Mouse (Mus musculus): ENCODE measurements around the gene Chp1. TPM values are rescaled to one million over a fixed set of nuclear protein-coding genes. Genes with fewer than 3 reads are reported as not detected.
"Not testable (repeated sequence)": the region's sequence is repeated elsewhere in the genome, so short reads cannot be mapped to it uniquely, and the experiment has no call there.

Gene Chp1
- 100 to 1,000 TPM; 151 TPM for total RNA-seq (2021)
- long read RNA-seq, experiment 1, transcript Chp1-201 (7 exons, 2,609 nt) = major isoform, 86 of 109 reads
- long read RNA-seq, experiment 1, partial matches to known transcripts = 19 of 109 reads
- long read RNA-seq, experiment 1, other reads (novel, unspliced or antisense) = 4 of 109 reads
- long read RNA-seq, experiment 2, transcript Chp1-201 (7 exons, 2,609 nt) = major isoform, 112 of 147 reads
- long read RNA-seq, experiment 2, partial matches to known transcripts = 29 of 147 reads
- long read RNA-seq, experiment 2, other reads (novel, unspliced or antisense) = 5 of 147 reads

- peak; percentile 97 to 98 for DNase-seq (ENCODE audit: low spot score in 2 of 2)
These were observed at the start of gene Chp1, which contains the start of gene Exd1 for GRCm38 (mm10) chr2:119547522-119548370. Gene Chp1 (plus strand): TSS chr2:119547697. Gene Exd1 (minus strand): TSS chr2:119547627.

DNA sequence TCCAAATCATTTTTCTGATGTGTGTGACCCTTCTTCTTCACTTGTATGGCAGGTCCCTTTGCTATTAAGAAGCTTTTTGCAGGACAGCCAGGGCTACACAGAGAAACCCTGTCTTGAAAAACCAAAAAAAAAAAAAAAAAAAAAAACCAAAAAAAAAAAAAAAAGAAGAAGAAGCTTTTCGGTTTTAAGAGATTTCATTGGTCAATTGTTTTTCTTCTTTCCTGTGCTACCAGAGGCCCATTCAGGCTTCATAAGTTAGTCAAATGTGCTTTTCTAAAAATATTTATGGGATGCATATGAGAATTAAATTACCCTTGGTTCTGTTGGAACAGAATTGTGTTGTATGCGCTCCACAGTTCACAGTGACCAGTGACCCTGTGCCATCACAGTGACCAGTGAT lies 48.6 kb upstream of the Chp1 start:
- DNase-seq (ENCODE audit: low spot score in 2 of 2) = no peak

DNA sequence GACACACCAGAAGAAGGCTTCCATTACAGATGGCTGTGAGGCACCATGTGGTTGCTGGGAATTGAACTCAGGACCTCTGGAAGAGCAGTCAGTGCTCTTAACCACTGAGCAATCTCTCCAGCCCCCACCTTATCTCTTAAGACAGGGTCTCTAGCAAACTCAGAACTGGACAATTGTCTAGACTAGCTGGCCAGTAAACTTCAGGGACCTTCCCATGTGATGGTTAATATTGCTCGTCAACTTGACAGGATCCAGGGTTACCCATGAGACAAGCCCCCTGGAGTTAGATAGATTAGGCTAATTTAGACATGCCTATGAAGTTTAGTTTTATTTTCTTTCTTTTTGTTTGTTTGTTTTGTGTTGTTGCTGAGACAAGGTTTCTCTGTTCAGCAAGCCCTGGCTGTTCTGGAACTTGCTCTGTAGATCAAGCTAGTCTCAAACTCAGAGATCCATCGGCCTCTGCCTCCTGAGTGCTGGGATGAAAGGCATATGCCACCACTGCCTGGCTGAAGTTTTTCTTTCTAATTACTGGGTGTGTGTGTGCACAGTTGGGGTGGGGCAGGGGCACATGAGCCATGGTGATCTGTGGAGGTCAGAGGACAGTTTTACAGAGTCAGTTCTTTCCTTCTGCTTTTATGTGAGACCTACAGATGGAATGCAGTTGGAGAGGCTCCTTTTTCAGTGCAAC lies 46.4 kb upstream of the Chp1 start:
- DNase-seq (ENCODE audit: low spot score in 2 of 2) = no peak

GRCm38 (mm10) chr2:119507108-119507507 lies 40.4 kb upstream of the Chp1 start:
- DNase-seq (ENCODE audit: low spot score in 2 of 2) = no peak

GRCm38 (mm10) chr2:119508518-119508917 lies 39.0 kb upstream of the Chp1 start:
- not testable (repeated sequence) for DNase-seq (ENCODE audit: low spot score in 2 of 2)

GRCm38 (mm10) chr2:119510856-119511255 lies 36.6 kb upstream of the Chp1 start:
- DNase-seq (ENCODE audit: low spot score in 2 of 2) = no peak

- DNase-seq (ENCODE audit: low spot score in 2 of 2) = no peak
These were observed 35.2 kb upstream of the Chp1 start for GRCm38 (mm10) chr2:119512292-119512691.

GRCm38 (mm10) chr2:119514026-119514522 lies 33.4 kb upstream of the Chp1 start:
- no peak for DNase-seq (ENCODE audit: low spot score in 2 of 2)

DNA sequence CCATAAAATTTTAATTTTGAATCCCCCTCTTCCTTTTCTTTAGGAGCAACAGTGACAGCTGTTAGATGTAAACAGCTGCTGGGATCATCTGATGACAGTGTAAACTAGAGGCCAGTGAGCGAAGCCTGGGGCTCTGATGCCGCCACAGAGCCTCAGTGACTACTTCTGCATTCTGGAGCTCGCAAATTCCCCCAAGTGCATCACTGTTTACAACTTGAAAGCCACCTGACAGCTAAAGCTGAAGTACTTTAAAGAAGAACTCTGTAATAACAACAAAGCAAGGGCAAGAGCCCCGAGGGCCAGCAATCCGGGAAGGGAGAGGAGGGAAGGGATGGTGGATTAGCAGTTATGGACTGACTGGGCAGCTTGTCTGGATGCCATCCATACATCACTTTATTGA lies 30.7 kb upstream of the Chp1 start:
- DNase-seq (ENCODE audit: low spot score in 2 of 2) = no peak

- peak; percentile 6 to 33 for DNase-seq (ENCODE audit: low spot score in 2 of 2)
These were observed 26.9 kb upstream of the Chp1 start for GRCm38 (mm10) chr2:119520550-119520949.

DNA sequence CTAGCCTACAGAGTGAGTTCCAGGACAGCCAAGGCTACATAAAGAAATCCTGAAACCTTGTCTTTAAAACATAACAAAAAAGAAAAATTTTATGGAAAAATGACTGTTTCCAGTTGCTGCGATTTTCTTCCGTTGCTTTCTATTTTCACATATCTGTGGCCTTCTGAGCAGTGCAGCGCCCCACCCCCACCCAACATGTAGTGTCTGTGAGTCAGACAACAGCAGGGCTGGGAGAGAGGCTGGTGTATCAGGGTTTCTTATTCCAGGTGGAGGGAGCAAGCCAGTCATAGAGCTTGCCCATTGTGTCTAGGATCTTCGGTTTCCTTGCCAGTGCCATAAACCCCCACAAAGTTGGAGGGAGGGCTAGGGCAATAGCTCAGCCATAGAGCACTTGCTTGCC lies 23.7 kb upstream of the Chp1 start:
- no peak for DNase-seq (ENCODE audit: low spot score in 2 of 2)

DNA sequence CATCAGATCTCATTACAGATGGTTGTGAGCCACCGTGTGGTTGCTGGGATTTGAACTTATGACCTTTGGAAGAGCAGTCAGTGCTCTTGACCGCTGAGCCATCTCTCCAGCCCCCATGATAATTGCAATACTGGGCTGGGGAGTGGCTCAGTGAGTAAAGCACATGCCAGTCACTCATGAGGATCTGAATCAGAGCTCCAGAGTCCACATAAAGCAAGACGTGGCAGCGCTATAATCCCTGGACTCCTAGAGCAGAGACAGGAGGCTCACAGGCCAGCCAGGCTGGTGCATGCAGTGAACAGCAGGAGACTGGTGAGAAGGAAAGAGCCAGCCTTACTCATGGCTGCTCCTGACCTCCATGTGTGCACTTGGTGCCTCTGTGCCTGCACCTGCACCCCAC lies 22.1 kb upstream of the Chp1 start:
- DNase-seq (ENCODE audit: low spot score in 2 of 2) = no peak

- DNase-seq (ENCODE audit: low spot score in 2 of 2) = no peak
These were observed 8.7 kb upstream of the Chp1 start for GRCm38 (mm10) chr2:119538802-119539201.

DNA sequence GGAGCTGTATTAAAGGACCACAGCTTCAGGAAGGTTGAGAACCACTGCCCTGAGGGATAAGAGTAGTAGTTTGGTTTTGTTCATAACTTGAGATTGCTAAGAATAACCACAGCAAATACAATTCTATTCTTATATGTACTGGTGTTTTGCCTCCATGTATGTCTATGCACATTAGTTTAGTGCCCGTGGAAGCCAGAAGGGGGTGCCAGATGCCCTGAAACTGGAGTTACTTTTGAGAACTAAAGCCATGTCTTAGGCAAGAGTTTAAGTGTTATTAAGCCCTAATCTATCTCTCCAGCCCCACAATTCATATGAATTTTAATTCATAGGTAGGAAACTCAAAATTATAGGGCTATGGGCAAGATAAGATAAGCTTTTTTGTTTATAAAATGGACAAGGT lies 5.4 kb upstream of the Chp1 start:
- peak; percentile 11 to 55 for DNase-seq (ENCODE audit: low spot score in 2 of 2)

DNA sequence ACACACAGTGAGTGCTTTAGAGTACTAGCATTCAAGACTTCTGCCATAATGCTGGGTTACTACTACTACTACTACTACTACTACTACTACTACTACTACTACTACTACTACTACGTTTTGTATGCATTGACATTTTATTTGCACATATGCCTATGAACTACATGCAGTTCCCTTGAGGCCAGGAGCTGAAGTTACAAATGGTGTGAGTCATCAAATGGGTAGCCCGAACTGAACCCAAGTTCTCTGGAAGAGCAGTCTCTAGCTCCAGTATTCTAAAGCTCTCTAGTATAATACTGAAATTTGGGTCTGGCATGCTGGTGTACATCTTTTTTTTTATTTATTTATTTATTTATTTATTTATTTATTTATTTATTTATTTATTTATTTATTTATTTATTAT lies 3.8 kb upstream of the Chp1 start:
- no peak for DNase-seq (ENCODE audit: low spot score in 2 of 2)

DNA sequence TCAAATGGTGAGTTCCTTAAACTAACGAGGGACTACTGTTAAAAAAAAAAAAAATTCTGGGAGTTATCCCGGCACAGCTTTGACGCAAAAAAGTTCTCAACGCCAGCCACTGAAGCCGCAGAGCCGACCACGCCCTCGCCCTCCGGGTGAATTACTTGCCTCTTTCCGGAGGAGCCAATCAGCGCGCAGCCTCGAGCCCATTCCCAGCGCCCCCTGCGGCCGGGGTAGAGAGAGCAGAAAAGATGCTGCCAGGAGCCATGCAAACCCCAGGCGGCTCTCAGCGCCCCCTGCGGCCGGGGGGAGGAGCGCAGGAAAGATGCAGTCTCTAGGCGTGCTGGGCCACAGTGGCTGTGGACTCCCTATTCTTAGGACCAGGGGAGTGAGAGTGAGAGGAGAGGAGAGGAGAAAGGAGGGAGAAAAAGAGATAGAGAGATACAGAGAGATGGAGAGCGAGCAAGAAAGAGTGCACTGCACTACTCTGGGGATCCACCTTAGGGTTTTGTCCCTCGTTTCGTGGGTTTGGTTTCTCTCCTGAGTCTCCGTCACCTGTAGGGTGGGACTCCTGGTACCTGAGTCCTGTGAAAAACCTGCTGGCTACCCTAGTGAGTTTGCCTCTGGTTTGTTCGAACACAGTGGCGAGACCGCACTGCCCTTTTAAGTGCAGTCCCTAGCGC lies 512 bp upstream of the Chp1 start:
- peak; percentile 71 to 79 for DNase-seq (ENCODE audit: low spot score in 2 of 2)

DNA sequence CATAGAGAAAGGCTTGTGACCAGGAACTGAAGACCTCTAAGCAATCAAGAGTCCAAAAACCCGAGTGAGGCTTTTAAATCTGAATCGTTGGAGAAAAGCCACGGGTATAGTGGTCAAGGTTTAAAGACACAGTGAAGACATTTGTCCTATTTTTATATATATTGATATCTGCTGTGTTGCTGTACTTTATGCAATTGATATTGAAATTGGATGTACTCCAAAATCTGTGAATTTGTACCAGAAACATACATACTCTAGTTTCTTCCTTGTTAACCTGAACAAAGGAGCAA lies 819 bp downstream of the Chp1 start:
- no peak for DNase-seq (ENCODE audit: low spot score in 2 of 2)

GRCm38 (mm10) chr2:119548691-119549090 lies 1.2 kb downstream of the Chp1 start:
- no peak for DNase-seq (ENCODE audit: low spot score in 2 of 2)

DNA sequence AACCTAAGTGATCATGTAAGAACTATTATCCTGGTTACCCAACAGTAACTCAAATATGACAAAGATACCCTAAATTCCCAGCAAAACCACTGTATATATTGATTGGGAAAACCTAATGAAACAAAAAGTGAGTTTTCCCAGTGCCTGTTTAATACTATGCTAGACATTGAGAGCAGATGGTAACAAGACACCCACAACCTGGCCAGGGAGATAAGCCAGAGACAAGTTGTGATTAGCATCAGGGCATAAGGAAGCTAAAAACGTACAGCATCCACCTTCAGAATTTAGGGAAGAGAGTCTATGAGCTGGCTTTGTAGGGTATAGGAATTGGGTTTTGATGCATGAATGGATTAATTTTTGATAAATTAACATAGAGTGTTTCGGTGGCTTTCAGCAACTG lies 2.2 kb downstream of the Chp1 start:
- DNase-seq (ENCODE audit: low spot score in 2 of 2) = no peak

GRCm38 (mm10) chr2:119558039-119558438 lies 10.5 kb downstream of the Chp1 start:
- DNase-seq (ENCODE audit: low spot score in 2 of 2) = no peak

DNA sequence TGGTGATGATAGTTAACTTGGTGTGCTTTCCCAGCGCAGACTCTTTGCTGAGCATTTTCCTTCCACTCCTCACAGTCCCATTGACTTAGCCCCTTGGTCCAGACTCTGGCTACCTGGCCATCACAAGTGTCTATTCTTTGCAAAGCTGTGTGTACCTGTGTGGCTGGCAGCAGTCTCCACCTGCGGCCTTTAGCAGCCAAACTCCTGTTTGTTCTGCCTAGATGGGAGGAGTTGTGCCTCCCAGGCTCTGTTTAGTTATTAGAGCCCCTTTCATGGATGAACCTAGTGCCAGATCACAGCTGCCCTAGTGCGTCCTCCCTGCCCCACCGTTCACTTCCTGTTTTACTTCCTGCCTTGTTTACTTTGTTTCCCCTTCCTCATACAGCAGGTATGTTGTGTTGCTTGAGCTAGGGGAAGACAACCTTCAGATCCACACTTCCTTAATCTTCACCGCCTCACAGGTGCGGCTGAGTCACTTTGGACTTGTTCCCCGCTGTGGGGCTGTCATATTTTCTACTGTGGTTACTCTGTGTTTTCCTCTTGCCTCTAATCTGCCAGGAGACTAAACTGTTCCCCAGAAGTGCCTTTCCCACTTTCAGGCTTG lies 11.3 kb downstream of the Chp1 start:
- DNase-seq (ENCODE audit: low spot score in 2 of 2) = no peak
